Mouse (Mus musculus) thymus, postnatal 14 days (tissue): ENCODE results near the gene Tpst2.

Experiments used
- DNase-seq: peaks from one replicate; pipeline ENCODE4 v3.0.0; 2021

Tpst2 gene

GRCm38 (mm10) chr5:112342463-112343204, 66.1 kb downstream of the Tpst2 start, which contains the start of the genes Srrd and Hps4:
Gene Srrd (minus strand): TSS chr5:112343040.
Gene Hps4 (plus strand): TSS chr5:112343083.
- peak; percentile 91 for DNase-seq

- DNase-seq: no peak
Observed at GRCm38 (mm10) chr5:112343205-112343595, 66.7 kb downstream of the Tpst2 start.

GRCm38 (mm10) chr5:112344092-112344960, 67.8 kb downstream of the Tpst2 start:
- no peak for DNase-seq

DNA sequence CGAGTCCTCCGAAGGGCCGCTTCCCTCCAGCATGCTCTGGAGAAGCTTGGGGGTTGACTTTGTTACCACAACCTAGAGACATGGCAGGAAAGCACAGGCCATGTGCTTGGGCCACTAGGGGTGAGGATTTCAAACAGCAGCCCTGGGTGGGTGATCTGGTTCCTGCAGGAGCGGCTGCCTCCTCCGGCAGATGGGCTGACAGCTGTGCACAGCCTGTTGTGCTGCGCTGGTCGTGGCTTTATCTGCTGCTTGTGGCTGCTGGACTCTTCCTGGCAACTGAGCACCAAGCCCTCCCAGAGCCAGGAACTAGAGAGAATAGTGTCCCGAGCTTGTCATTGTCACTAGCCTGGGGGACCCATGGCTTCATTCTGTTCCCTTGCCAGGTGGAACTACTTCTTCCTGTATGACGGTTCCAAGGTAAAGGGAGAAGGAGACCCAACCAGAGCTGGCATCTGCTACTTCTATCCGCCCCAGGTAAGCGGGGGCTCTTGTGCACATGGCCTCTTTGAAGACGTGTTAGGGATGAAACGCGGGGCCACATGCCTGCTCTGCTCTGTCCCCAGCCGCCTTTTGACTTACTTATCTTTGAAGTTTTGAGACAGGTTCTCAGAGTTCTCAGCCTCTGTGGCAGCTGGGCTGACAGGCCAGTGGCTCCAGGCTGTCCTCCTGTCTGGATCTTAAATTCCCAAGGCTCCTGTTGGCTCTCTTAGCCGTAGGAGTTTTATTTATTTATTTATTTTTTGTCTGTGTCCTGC, 69.9 kb downstream of the Tpst2 start:
- no peak for DNase-seq

DNA sequence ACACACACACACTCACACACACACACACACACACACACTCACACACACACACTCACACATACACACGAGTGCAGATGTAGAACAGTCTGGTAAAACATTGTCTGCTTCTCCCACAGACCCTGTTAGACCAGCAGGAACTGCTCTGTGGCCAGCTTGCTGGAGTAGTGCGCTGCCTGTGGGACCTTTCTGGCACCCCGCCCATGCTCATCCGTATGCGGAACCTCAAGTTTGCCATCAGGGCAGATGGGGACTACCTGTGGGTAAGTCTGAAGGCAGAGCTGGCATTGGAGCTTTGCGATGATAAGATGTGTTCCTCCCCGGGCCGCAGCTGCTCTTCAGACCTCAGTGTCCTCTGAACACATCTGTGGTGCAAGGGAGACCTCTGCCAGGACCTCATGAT, 72.7 kb downstream of the Tpst2 start:
- DNase-seq: no peak

DNA sequence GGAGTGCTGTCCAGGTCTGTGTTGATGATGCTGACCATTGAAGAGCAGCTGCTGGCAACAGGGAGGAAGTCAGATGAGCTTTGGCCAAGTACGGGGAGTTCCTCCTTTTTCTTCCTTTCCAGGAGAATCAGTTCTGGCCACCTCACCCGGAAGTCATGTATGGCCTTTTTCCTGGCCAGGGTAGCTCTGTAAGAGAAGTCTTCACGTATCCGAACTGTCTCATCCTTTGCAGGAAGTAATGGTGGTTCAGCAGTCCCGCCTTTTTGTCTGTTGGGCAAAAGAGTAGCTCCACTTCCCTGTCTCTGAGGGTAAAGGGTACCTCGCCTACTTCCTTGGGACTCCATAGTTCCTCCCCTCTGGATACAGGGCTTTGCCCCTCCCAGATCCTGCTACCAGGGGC, 79.0 kb downstream of the Tpst2 start:
- no peak for DNase-seq

DNA sequence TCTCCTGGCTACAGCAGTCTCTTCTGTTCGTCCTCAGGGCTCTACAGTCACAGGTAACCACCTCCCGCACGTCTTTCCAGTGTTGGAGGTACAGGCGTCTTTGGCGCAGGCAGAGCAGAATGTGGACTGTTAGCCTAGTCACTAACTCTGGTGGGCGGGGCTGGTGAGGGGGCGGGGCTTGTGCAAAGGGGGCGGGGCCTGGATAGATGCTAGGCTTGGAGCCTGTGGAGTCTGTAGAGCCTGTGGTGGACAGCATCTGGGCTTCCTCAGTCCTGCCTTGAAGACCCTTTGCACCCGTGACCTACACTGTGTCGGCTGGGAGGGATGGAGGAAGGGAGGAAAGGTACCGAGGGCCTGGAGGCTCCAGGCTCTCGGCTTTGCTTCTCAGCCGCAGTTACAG, 79.4 kb downstream of the Tpst2 start, which contains the start of gene Gm6583:
Gene Gm6583 (minus strand): TSS at position 124 of the 400 bp plus-strand sequence.
- DNase-seq: no peak

DNA sequence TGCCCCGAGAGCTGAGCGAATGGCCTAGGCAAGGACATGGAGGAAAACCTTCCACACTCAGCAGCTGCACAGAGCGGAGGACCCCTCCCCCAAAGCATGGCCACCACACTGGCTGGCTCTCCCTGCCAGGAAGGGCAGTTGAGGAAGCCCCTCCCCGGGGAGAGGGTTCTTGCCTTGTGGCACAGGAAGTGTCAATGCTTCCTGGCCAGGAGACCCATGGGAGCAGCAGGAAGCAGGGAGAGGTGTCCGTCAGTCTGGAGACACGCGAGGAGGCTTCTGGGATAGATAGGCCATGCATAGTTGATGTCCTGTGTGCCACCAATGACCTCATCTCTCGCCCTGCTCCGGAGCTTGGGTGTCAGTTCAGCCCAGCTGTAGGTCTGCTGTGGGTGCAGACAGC, 79.8 kb downstream of the Tpst2 start:
- DNase-seq: no peak

DNA sequence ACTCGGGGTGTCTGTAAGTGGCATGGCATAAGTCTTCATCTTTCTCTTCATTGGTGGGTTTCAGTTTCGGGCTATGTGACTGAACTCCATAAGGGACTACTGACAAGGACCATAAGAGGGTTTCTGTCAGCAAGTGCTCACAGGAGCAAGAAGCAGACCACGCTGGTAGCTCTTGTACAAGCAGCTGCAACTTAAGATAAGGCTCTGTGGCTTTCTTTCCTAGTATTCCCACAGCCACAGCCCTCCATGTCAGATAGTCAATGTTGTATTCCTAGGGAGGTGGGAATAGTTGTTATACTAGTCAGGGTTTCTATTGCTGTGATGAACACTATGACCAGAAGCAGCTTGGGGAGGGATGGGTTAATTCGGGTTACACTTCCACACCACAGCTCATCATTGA, 83.0 kb downstream of the Tpst2 start:
- no peak for DNase-seq

GRCm38 (mm10) chr5:112360077-112360476, 83.6 kb downstream of the Tpst2 start:
- DNase-seq: no peak

- DNase-seq: no peak
Observed at GRCm38 (mm10) chr5:112364184-112364797, 87.8 kb downstream of the Tpst2 start.
